Mouse (Mus musculus): ENCODE measurements around the gene Lep. TPM values are rescaled to one million over a fixed set of nuclear protein-coding genes. Genes with fewer than 3 reads are reported as not detected.

Gene Lep
- total RNA-seq, 2 experiments from 2014 or later = 0.26 to 16.0 TPM

DNA sequence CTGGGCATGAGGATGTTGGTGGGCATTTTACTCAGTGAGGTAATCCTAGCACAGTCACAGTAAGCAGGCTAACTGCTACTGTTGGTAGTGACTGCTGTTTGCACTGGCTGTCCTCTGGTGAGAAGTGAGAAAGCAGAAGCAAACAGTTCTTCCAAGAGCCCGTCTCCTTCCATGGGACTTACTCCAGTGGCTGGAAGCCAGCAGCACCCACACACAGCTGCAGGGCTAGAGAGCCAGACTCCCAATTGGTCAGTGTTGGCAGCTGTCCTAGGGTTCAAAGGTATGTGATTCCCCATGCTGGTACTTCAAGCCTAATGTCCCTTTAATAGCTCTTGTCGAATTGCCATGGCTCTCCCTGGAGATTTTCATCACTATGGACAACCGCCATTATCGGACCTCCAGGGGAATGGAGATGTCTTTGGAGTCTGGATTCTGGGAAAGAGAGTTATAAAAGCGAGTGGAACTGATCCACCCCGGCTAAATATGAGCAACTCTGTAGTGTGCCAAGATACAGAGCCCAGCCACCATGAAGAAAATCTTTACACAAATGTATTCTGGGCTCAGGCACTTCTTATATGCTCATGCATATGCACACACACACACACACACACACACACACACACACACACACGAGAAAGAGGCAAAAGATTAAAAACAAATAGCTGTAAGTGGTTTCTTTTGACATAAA is 57.5 kb downstream of the Lep start:
- DNase-seq = peak; percentile 85

DNA sequence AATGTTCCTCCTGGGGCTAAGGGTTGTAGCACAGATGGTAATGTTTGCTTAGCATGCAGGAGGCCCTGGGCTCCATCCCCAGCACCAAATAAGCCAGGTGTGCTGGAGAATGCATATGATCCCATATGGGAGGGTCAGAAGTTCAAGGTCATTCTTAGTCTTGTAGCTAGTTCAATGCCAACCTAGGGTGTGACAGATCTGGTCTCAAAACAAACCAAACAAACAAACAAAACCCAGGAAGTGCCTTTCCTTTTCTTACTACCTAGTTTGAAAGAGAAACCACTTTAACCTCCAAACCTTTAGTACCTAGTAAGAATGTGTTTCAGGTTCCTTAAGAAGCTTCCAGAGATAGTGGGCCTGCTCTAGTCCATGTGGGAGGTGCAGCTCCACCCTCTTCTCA is 58.2 kb downstream of the Lep start:
- no peak for DNase-seq

DNA sequence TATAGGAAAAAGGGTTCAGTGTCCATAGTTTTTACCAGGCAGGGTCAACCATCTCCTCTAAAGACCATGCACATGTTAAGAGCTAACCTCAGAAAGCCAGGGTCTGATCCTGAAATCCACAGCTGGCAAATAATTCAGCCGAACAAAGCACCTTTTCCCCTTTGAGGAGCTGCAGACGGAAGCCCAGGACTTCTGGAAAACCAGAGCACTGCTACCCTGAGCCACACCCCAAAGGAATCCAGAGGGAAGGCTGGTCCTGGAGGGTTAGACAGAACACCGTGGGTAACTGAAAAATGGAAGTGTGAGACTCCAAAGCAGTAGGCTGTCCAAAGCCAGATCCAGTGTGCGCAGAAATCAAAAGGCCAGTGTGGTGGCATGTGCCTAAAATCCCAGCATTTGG is 58.9 kb downstream of the Lep start:
- DNase-seq = no peak

DNA sequence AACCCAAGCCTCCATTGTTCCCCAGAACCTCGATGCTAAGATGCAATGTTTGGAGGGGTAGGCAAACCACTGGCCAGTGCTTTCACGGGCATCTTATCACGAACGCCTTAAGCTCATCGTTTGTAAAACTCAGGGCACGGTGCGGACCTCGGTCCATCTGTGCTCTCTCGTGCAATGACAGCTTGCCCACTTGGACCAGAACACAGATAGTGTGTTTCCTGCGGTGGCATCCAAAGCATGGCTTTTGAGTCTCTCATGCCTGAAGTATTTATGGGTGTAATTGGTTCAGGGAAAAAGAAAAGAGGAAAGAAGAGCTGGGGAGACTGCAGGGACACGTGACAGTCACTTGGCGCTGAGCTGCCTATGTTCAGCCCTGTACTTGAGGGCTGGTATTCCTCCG is 60.0 kb downstream of the Lep start:
- DNase-seq = no peak

Small RNAs within 50 kb of the gene (microRNA-seq; reads per million reads assigned to microRNA genes)
- 1.5 to 2.6 reads per million in 2 experiments for gene Mir129-1 (ENCODE audit: borderline replicate concordance in 2 of 2)

Other genes with a start within 250 kb of the Lep start
- under 1 TPM; 0.19 to 0.49 TPM for gene Lrrc4, start 228.5 kb upstream of the Lep start, total RNA-seq (2021)
- gene Rbm28, start 104.8 kb downstream of the Lep start, total RNA-seq (2021) = 10 to 100 TPM; 13.7 to 14.1 TPM
- 1 to 10 TPM in 1 of 2 experiments, under 1 TPM in 1; 0.97 to 1.1 TPM for gene Prrt4, start 119.4 kb downstream of the Lep start, total RNA-seq (2021)
- gene Impdh1, start 156.1 kb downstream of the Lep start, total RNA-seq (2021) = 10 to 100 TPM; 13.6 to 15.5 TPM
- 1 to 10 TPM; 3.5 to 4.2 TPM for gene Hilpda, start 212.3 kb downstream of the Lep start, total RNA-seq (2021)
- not detected for gene Fam71f2, start 219.4 kb downstream of the Lep start, total RNA-seq (2021)

Measured in gastrocnemius, postnatal 25 days (tissue).